In the genomic region with DNA sequence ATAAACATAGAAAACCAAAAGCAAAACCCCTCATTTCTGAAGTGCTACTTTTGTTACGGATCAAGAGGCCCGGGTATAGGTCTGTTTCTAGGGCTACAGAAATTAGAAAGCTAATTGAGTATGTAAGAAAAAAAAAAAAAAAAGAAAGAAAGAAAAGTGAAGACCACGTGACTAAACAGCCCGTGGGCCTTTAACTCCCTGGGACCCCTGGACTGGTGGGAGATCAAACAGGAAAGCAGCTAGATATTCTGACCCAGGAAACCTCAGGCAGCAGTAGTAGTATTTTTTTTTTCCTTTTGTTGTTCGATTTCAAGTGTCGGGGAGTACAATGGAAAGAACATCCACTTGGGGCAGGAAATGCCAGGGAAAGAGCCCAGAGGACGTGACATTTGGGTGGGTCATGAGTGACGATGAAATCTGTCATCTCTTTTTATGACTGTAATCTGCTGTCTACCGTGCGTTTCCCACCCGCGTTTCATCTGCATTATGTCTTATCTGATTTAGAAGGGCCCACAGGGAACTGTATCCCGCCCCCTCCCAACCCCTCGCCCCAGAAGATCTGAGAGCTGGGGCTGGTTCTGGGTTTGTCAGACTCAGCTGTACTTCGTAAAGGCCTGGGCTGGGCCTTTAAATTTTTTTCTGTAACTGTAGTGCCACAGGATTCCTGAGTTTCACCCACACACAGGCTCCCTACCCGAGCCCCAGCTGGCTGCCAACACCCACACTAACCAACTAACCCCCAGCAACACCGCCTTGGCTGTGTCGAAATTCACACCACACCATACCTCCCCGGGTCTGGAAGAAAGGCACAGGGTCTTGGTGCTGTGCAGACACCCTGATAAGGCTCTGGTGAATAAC, we compare ENCODE assay signal across 9 mouse cellular contexts. TPM values are rescaled to one million over a fixed set of nuclear protein-coding genes. Genes with fewer than 3 reads are reported as not detected.
DNase-seq lines count a peak whose midpoint lies in the region; ATAC-seq and TF ChIP-seq lines count a peak whose summit lies in the region.
"Had no signal": no experiment of that assay in that cellular context is flagged by ENCODE, and none has a peak within 500 bp of the region (broad histone marks: within the 10 kb centered on the region; RNA-seq: fewer than 3 reads in every experiment).

No protein-coding gene starts in this region.

- in situ Hi-C loops in ES-E14 (cut with MboI; ENCODE audit: low sequenced_read_pairs in 2 of 2, unreplicated experiment in 2 of 2): loop anchor here in 1 of 2 experiments (25.0 kb wide), 1 partner anchor 198 kb away; no protein-coding TSS in a partner anchor

- no peaks in the 10 kb centered on the region for H3K36me3 ChIP-seq in ES-E14 (ENCODE audit: control insufficient read depth, insufficient read depth, low read length, poor library complexity, severe bottlenecking)
- H3K36me3 ChIP-seq in heart, embryonic 13.5 days: no peaks in the 10 kb centered on the region
- no peaks in the 10 kb centered on the region for H3K36me3 ChIP-seq in liver, embryonic 13.5 days
- H3K36me3 ChIP-seq in forebrain, embryonic 11.5 days (ENCODE audit: control insufficient read depth, insufficient read depth, low read length): no peaks in the 10 kb centered on the region

- no peak overlapping the region for H3K27ac ChIP-seq in ES-E14 (ENCODE audit: insufficient read depth, low read depth, low read length, poor library complexity, severe bottlenecking)
- peak overlapping the region; percentile 45 for H3K27ac ChIP-seq in heart, embryonic 13.5 days (replicated peaks)
- H3K27ac ChIP-seq in liver, embryonic 13.5 days: no peak overlapping the region
- no peak overlapping the region for H3K27ac ChIP-seq in forebrain, embryonic 11.5 days (ENCODE audit: low read depth, low read length)

- DNase-seq in layer of hippocampus, adult 11-12 months (ENCODE audit: low spot score): peak; percentile 44
- no peak for DNase-seq in layer of hippocampus, adult 9-10 months (ENCODE audit: low spot score)
- no peak for DNase-seq in ES-E14 (ENCODE audit: low read depth, low spot score)
- no peak for DNase-seq in liver, embryonic 13.5 days
- no peak for DNase-seq in gastrocnemius, postnatal 25 days
- no peak for DNase-seq in forebrain, embryonic 11.5 days (ENCODE audit: low spot score)
- DNase-seq in urinary bladder, adult 2 months (ENCODE audit: low spot score): no peak

- WGBS in heart, embryonic 13.5 days: 37% methylated on average over 19 of the region's 19 CpGs
- 29% methylated on average over 19 of the region's 19 CpGs for WGBS in liver, embryonic 13.5 days (ENCODE audit: insufficient replicate concordance)
- 72% methylated on average over 19 of the region's 19 CpGs for whole genome bisulfite sequencing in forebrain, embryonic 11.5 days

- H3K4me3 ChIP-seq in ES-E14 (ENCODE audit: insufficient read depth in 1 of 2, low read depth in 1 of 2, low read length in 2 of 2, poor library complexity in 1 of 2, severe bottlenecking in 1 of 2): 0 out of 4 replicates have a peak overlapping the region, but pooled peaks of 1 of the 2 experiments have one; percentile 9
- peak overlapping the region; percentile 20; the same call in 1 of the 2 replicates for H3K4me3 ChIP-seq in heart, embryonic 13.5 days
- H3K4me3 ChIP-seq in liver, embryonic 13.5 days (replicated peaks): 0 out of 2 replicates have a peak overlapping the region, but pooled peaks have one; percentile 7
- H3K4me3 ChIP-seq in forebrain, embryonic 11.5 days (ENCODE audit: low read depth, low read length): no peak overlapping the region

- H3K9me3 ChIP-seq in ES-E14 (ENCODE audit: control insufficient read depth, insufficient read depth, low read depth, low read length): no peaks in the 10 kb centered on the region
- H3K9me3 ChIP-seq in heart, embryonic 13.5 days: no peaks in the 10 kb centered on the region
- no peaks in the 10 kb centered on the region for H3K9me3 ChIP-seq in liver, embryonic 13.5 days (replicated peaks)
- no peaks in the 10 kb centered on the region for H3K9me3 ChIP-seq in forebrain, embryonic 11.5 days (ENCODE audit: control insufficient read depth, low read length)

- H3K27me3 ChIP-seq in heart, embryonic 13.5 days (replicated peaks): no peaks in the 10 kb centered on the region
- H3K27me3 ChIP-seq in liver, embryonic 13.5 days: no peaks in the 10 kb centered on the region
- H3K27me3 ChIP-seq in forebrain, embryonic 11.5 days (ENCODE audit: control insufficient read depth, insufficient read depth, low read length): no peaks in the 10 kb centered on the region

- no peak for ATAC-seq in heart, embryonic 13.5 days (ENCODE audit: extremely low read depth, insufficient number of reproducible peaks, low FRiP score, low TSS enrichment)
- ATAC-seq in liver, embryonic 13.5 days (ENCODE audit: low read depth): peak; percentile 47
- ATAC-seq in forebrain, embryonic 11.5 days (replicated peaks; ENCODE audit: low FRiP score): no peak

- peak overlapping the region; percentile 58 for H3K4me2 ChIP-seq in heart, embryonic 13.5 days
- H3K4me2 ChIP-seq in liver, embryonic 13.5 days: peak overlapping the region; percentile 45
- H3K4me2 ChIP-seq in forebrain, embryonic 11.5 days (ENCODE audit: low read depth, low read length, severe bottlenecking): no peak overlapping the region

- H3K9ac ChIP-seq in ES-E14 (ENCODE audit: insufficient read depth, low read depth, low read length, poor library complexity, severe bottlenecking): peak overlapping the region; percentile 30; the same call in 1 of the 2 replicates
- H3K9ac ChIP-seq in heart, embryonic 13.5 days: peak overlapping the region; percentile 73
- peak overlapping the region; percentile 15 for H3K9ac ChIP-seq in liver, embryonic 13.5 days
- no peak overlapping the region for H3K9ac ChIP-seq in forebrain, embryonic 11.5 days (ENCODE audit: low read length)

- H3K4me1 ChIP-seq in ES-E14 (ENCODE audit: control insufficient read depth in 2 of 2, insufficient read depth in 2 of 2, low read length in 2 of 2, poor library complexity in 1 of 2): peaks cover 0 to 11% of the 10 kb centered on the region in 2 experiments; a peak in 1 of 4 replicates
- peaks cover 26% of the 10 kb centered on the region for H3K4me1 ChIP-seq in heart, embryonic 13.5 days
- peaks cover 30% of the 10 kb centered on the region for H3K4me1 ChIP-seq in liver, embryonic 13.5 days (replicated peaks)
- H3K4me1 ChIP-seq in forebrain, embryonic 11.5 days (replicated peaks; ENCODE audit: control insufficient read depth, insufficient read depth, low read length): no peaks in the 10 kb centered on the region; the same call in 1 of the 2 replicates

TF ChIP-seq in ES-E14, 5 proteins besides CTCF, POLR2A, EP300 and RAD21:
- TF ChIP-seq ZC3H11A (IDR thresholded peaks at IDR 0.05; ENCODE audit: borderline replicate concordance, low read depth, low read length): no peak
- no peak for TF ChIP-seq HCFC1 (IDR thresholded peaks at IDR 0.05; ENCODE audit: borderline replicate concordance, insufficient read depth, low read length)
- no peak for TF ChIP-seq ZNF384 (IDR thresholded peaks at IDR 0.05; ENCODE audit: low read depth, low read length)
- TF ChIP-seq CHD2 (IDR thresholded peaks at IDR 0.05; ENCODE audit: low read depth, low read length): no peak
- TF ChIP-seq MAFK (IDR thresholded peaks at IDR 0.05; ENCODE audit: insufficient read depth, low read depth, low read length): no peak

RNA-seq across cellular contexts. Expression of gene Terf2, which starts 18.0 kb away (rescaled TPM):
- total RNA-seq in ES-E14 (2012; rRNA removed): 13.9 and 14.1 TPM in 2 replicates
- 9.9 and 10.7 TPM in 2 replicates for polyA plus RNA-seq in heart, embryonic 13.5 days (2015; fragmentation: Nextera tagmentation; extraction: Ambion mirVana)
- polyA plus RNA-seq in liver, embryonic 13.5 days (2015; fragmentation: Nextera tagmentation; extraction: Ambion mirVana): 8.1 and 9.3 TPM in 2 replicates
- total RNA-seq in gastrocnemius, postnatal 25 days (2021): 10 to 100 TPM; 10.2 to 10.9 TPM
- 15.9 and 18.3 TPM in 2 replicates for polyA plus RNA-seq in forebrain, embryonic 11.5 days (2014; fragmentation: Nextera tagmentation; extraction: Ambion mirVana)
- polyA plus RNA-seq in urinary bladder, adult 2 months (2012; rRNA removed): 18.5 and 22.1 TPM in 2 replicates

RNA-seq across cellular contexts. Expression of gene Cyb5b, which starts 36.1 kb away (rescaled TPM):
- 27.8 and 44.9 TPM in 2 replicates for total RNA-seq in ES-E14 (2012; rRNA removed)
- 58.9 and 60.2 TPM in 2 replicates for polyA plus RNA-seq in heart, embryonic 13.5 days (2015; fragmentation: Nextera tagmentation; extraction: Ambion mirVana)
- 32.8 and 41.4 TPM in 2 replicates for polyA plus RNA-seq in liver, embryonic 13.5 days (2015; fragmentation: Nextera tagmentation; extraction: Ambion mirVana)
- total RNA-seq in gastrocnemius, postnatal 25 days (2021): 10 to 100 TPM; 26.7 to 29.0 TPM
- polyA plus RNA-seq in forebrain, embryonic 11.5 days (2014; fragmentation: Nextera tagmentation; extraction: Ambion mirVana): 168 and 173 TPM in 2 replicates
- 136 and 138 TPM in 2 replicates for polyA plus RNA-seq in urinary bladder, adult 2 months (2012; rRNA removed)

RNA-seq across cellular contexts. Expression of gene Tmed6, which starts 48.9 kb away (rescaled TPM):
- 0.27 and 0.48 TPM in 2 replicates for total RNA-seq in ES-E14 (2012; rRNA removed)
- 0.41 TPM in 1 of 2 replicates, not detected in the other for polyA plus RNA-seq in heart, embryonic 13.5 days (2015; fragmentation: Nextera tagmentation; extraction: Ambion mirVana)
- polyA plus RNA-seq in liver, embryonic 13.5 days (2015; fragmentation: Nextera tagmentation; extraction: Ambion mirVana): 4.1 and 4.4 TPM in 2 replicates
- total RNA-seq in gastrocnemius, postnatal 25 days (2021): not detected
- not detected in 2 replicates for polyA plus RNA-seq in forebrain, embryonic 11.5 days (2014; fragmentation: Nextera tagmentation; extraction: Ambion mirVana)
- polyA plus RNA-seq in urinary bladder, adult 2 months (2012; rRNA removed): not detected in 2 replicates
- polyA plus RNA-seq: neural tube, embryonic 14.5 days had no signal

RNA-seq across cellular contexts. Expression of gene Nip7, which starts 57.7 kb away (rescaled TPM):
- total RNA-seq in ES-E14 (2012; rRNA removed): 169 and 189 TPM in 2 replicates
- 51.7 and 59.1 TPM in 2 replicates for polyA plus RNA-seq in heart, embryonic 13.5 days (2015; fragmentation: Nextera tagmentation; extraction: Ambion mirVana)
- polyA plus RNA-seq in liver, embryonic 13.5 days (2015; fragmentation: Nextera tagmentation; extraction: Ambion mirVana): 72.5 TPM in 2 replicates
- total RNA-seq in gastrocnemius, postnatal 25 days (2021): 10 to 100 TPM; 14.7 to 18.5 TPM
- polyA plus RNA-seq in forebrain, embryonic 11.5 days (2014; fragmentation: Nextera tagmentation; extraction: Ambion mirVana): 99.7 and 101 TPM in 2 replicates
- polyA plus RNA-seq in urinary bladder, adult 2 months (2012; rRNA removed): 40.5 and 50.2 TPM in 2 replicates

RNA-seq across cellular contexts. Expression of gene Cog8, which starts 57.9 kb away (rescaled TPM):
- 37.8 and 39.1 TPM in 2 replicates for total RNA-seq in ES-E14 (2012; rRNA removed)
- 24.8 and 25.9 TPM in 2 replicates for polyA plus RNA-seq in heart, embryonic 13.5 days (2015; fragmentation: Nextera tagmentation; extraction: Ambion mirVana)
- polyA plus RNA-seq in liver, embryonic 13.5 days (2015; fragmentation: Nextera tagmentation; extraction: Ambion mirVana): 21.4 and 23.0 TPM in 2 replicates
- total RNA-seq in gastrocnemius, postnatal 25 days (2021): 10 to 100 TPM; 15.8 to 17.6 TPM
- 43.3 and 43.8 TPM in 2 replicates for polyA plus RNA-seq in forebrain, embryonic 11.5 days (2014; fragmentation: Nextera tagmentation; extraction: Ambion mirVana)
- 30.6 and 37.2 TPM in 2 replicates for polyA plus RNA-seq in urinary bladder, adult 2 months (2012; rRNA removed)
